In genomic region chr12:79364284-79364683, GRCm38 (mm10) we compare ENCODE assay signal across 16 mouse cellular contexts.
"Had no signal": no experiment of that assay in that cellular context is flagged by ENCODE, and none has a peak within 500 bp of the region (broad histone marks: within the 10 kb centered on the region; RNA-seq: fewer than 3 reads in every experiment).

No protein-coding gene starts in this region.

- H3K4me1 ChIP-seq: neural tube, embryonic 12.5 days; neural tube, embryonic 13.5 days; stomach, embryonic 15.5 days had no signal

- H3K9ac ChIP-seq: neural tube, embryonic 12.5 days; neural tube, embryonic 13.5 days; stomach, embryonic 15.5 days had no signal

- H3K9me3 ChIP-seq: neural tube, embryonic 12.5 days; neural tube, embryonic 13.5 days; stomach, embryonic 15.5 days had no signal

- H3K27ac ChIP-seq: neural tube, embryonic 12.5 days; neural tube, embryonic 13.5 days; stomach, embryonic 15.5 days; stomach, postnatal 0 days had no signal

- H3K36me3 ChIP-seq: neural tube, embryonic 12.5 days; neural tube, embryonic 13.5 days; stomach, embryonic 15.5 days had no signal

- DNase-seq: retina, postnatal 1 day; right cerebral cortex, adult 18-20 months; right cerebral cortex, postnatal 14 days; right cerebral cortex, postnatal 25 days; right cerebral cortex, postnatal 4 days; spleen, adult 18-20 months; thymus, adult 18-20 months; thymus, adult 2 months; thymus, postnatal 14 days; thymus, postnatal 25 days; thymus, postnatal 36 days; thymus, postnatal 4 days had no signal

- H3K4me2 ChIP-seq: neural tube, embryonic 12.5 days; neural tube, embryonic 13.5 days; stomach, embryonic 15.5 days had no signal

- H3K4me3 ChIP-seq: neural tube, embryonic 12.5 days; neural tube, embryonic 13.5 days; stomach, embryonic 15.5 days had no signal

- H3K27me3 ChIP-seq: neural tube, embryonic 12.5 days; neural tube, embryonic 13.5 days; stomach, embryonic 15.5 days had no signal
